Mouse (Mus musculus) gonadal fat pad, adult 2 months (tissue): ENCODE data around the gene Zfp882. TPM values are rescaled to one million over a fixed set of nuclear protein-coding genes. Genes with fewer than 3 reads are reported as not detected.
"Not testable (repeated sequence)": the region's sequence is repeated elsewhere in the genome, so short reads cannot be mapped to it uniquely, and the experiment has no call there.

ENCODE experiments used
- DNase-seq: peaks from one replicate; pipeline ENCODE4 v3.0.0-alpha.2; 2012; ENCODE audit warnings: low read depth
- polyA plus RNA-seq: library from polyadenylated mRNA; depleted of rRNA; stranded (reverse); fragments of >200 nt; gene quantifications from 2 replicates; pipeline ENCODE4 v1.2.3, GENCODE M21; 2012; rRNA removed

The Zfp882 gene
- polyA plus RNA-seq, 1 experiment = 0.66 TPM

- no peak for DNase-seq
Measured at GRCm38 (mm10) chr8:71952489-71952888, 44.1 kb downstream of the Zfp882 start.

GRCm38 (mm10) chr8:71952961-71953700 lies 44.7 kb downstream of the Zfp882 start:
- DNase-seq = not testable (repeated sequence)

GRCm38 (mm10) chr8:71954666-71955065 lies 46.3 kb downstream of the Zfp882 start:
- DNase-seq = no peak

- DNase-seq = no peak
Measured at GRCm38 (mm10) chr8:71960483-71960882, 52.1 kb downstream of the Zfp882 start.

GRCm38 (mm10) chr8:71961796-71962195 lies 53.4 kb downstream of the Zfp882 start:
- DNase-seq = no peak

GRCm38 (mm10) chr8:71964051-71964450 lies 55.6 kb downstream of the Zfp882 start:
- DNase-seq = no peak

- DNase-seq = no peak
Measured at GRCm38 (mm10) chr8:71965166-71965565, 56.8 kb downstream of the Zfp882 start.

Other genes with a start within 250 kb of the Zfp882 start
- 0.58 and 2.0 TPM in 2 replicates for gene Unc13a, start 236.9 kb upstream of the Zfp882 start, polyA plus RNA-seq
- gene Jak3, start 232.3 kb upstream of the Zfp882 start, polyA plus RNA-seq = 19.6 and 19.9 TPM in 2 replicates
- gene Insl3, start 219.4 kb upstream of the Zfp882 start, polyA plus RNA-seq = 10.6 and 37.9 TPM in 2 replicates
- 7.9 and 11.1 TPM in 2 replicates for gene B3gnt3, start 206.8 kb upstream of the Zfp882 start, polyA plus RNA-seq
- gene Fcho1, start 182.9 kb upstream of the Zfp882 start, polyA plus RNA-seq = 6.1 TPM in 2 replicates
- 0.95 and 1.3 TPM in 2 replicates for gene Zfp709, start 26.6 kb upstream of the Zfp882 start, polyA plus RNA-seq
- 4.9 and 5.0 TPM in 2 replicates for gene Zfp617, start within 50 bp of the Zfp882 start, polyA plus RNA-seq
- 5.3 and 6.2 TPM in 2 replicates for gene Zfp961, start 42.4 kb downstream of the Zfp882 start, polyA plus RNA-seq
- 4.8 and 6.2 TPM in 2 replicates for gene Cyp4f18, start 101.0 kb downstream of the Zfp882 start, polyA plus RNA-seq
- not detected in 2 replicates for gene Olfr372, start 132.6 kb downstream of the Zfp882 start, polyA plus RNA-seq
- gene Olfr373, start 174.6 kb downstream of the Zfp882 start, polyA plus RNA-seq = not detected in 2 replicates
- 0.01 TPM in 1 of 2 replicates, not detected in the other for gene Olfr374, start 198.4 kb downstream of the Zfp882 start, polyA plus RNA-seq
- gene Tpm4, start 226.4 kb downstream of the Zfp882 start, polyA plus RNA-seq = 76.9 and 97.8 TPM in 2 replicates